Mouse (Mus musculus) lung, adult 2 months (tissue): ENCODE data around the gene Entpd3.

ENCODE experiments used
- CTCF ChIP-seq: fragments of 200-500 bp; IDR thresholded peaks from 2 replicates; pipeline ENCODE4 v1.5.1; 2011; ENCODE audit warnings: mild to moderate bottlenecking, low read length, control low read depth; ENCODE audit not compliant: insufficient read depth
- POLR2A ChIP-seq: fragments of 200-500 bp; IDR thresholded peaks from 2 replicates; pipeline ENCODE4 v1.6.1; 2011; ENCODE audit warnings: low read depth, mild to moderate bottlenecking, control low read depth, low read length, borderline replicate concordance; ENCODE audit errors: extremely low read depth

GRCm38 (mm10) chr9:120518946-120519345 is 20.7 kb upstream of the Entpd3 start:
- TF ChIP-seq POLR2A (no peak), CTCF (no peak)
